ENCODE assay signal across 7 mouse cellular contexts in the genomic region with DNA sequence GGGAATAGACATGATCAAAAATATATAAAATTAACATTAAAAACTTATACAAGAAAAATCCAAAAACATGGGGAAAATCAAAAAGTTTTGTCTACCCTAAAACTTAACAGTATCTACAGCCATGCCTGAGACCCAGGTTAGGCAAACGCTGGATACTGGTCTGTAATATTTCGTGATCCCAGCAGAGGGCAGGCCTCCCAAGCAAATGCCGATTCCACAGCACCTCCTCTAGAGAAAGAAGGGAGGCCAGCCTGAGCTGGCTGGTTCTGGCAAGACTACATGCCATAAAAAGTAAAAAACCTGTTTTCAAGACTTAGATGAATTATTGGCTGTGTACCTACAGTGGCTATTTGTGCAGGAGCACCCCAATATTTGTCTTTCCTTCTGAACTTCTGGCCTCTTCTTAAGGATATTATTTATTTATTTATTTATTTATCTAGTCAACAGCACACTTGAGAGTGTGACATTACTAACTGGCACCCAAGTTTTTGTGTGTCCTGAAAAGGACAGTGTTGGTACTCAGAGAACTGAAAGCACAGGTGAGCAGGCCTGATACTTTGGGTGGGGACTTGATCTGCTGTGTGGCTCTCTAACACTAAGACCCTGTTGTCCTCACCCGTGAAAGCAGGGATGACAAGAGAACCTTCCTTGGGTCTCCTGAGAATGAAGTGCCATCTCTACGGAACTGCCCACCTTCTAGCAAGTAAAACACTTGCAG.
DNase-seq lines count a peak whose midpoint lies in the region; ATAC-seq lines count a peak whose summit lies in the region.

No protein-coding gene starts in this region.

- H3K4me1 ChIP-seq in limb, embryonic 11.5 days (ENCODE audit: control insufficient read depth, insufficient read depth, low read length) = no peaks in the 10 kb centered on the region
- H3K4me1 ChIP-seq in midbrain, embryonic 15.5 days = no peaks in the 10 kb centered on the region

- ATAC-seq in granulocyte monocyte progenitor cell, adult 5-6 weeks (replicated peaks; ENCODE audit: poor library complexity, severe bottlenecking) = peak; percentile 82
- peak; percentile 48 for ATAC-seq in limb, embryonic 11.5 days (ENCODE audit: insufficient number of reproducible peaks, low FRiP score, low TSS enrichment, low read depth)
- ATAC-seq in midbrain, embryonic 15.5 days (replicated peaks) = peak; percentile 93

- no peak overlapping the region for H3K9ac ChIP-seq in limb, embryonic 11.5 days (ENCODE audit: low read length)
- H3K9ac ChIP-seq in midbrain, embryonic 15.5 days = no peak overlapping the region

- H3K27me3 ChIP-seq in limb, embryonic 11.5 days (ENCODE audit: control insufficient read depth, insufficient read depth, low read length) = no peaks in the 10 kb centered on the region
- H3K27me3 ChIP-seq in midbrain, embryonic 15.5 days (replicated peaks) = no peaks in the 10 kb centered on the region

- H3K4me2 ChIP-seq in limb, embryonic 11.5 days (ENCODE audit: low read depth, severe bottlenecking) = no peak overlapping the region
- H3K4me2 ChIP-seq in midbrain, embryonic 15.5 days = no peak overlapping the region

- 38% methylated on average over 5 of the region's 5 CpGs for whole genome bisulfite sequencing in limb, embryonic 11.5 days
- 40% methylated on average over 5 of the region's 5 CpGs for WGBS in midbrain, embryonic 15.5 days

- no peak overlapping the region for H3K27ac ChIP-seq in limb, embryonic 11.5 days (replicated peaks; ENCODE audit: low read depth, low read length)
- no peak overlapping the region for H3K27ac ChIP-seq in midbrain, embryonic 15.5 days

- peak; percentile 85 for DNase-seq in adrenal gland, adult 2 months
- peak; percentile 76 for DNase-seq in embryo, embryonic 9.5 days (ENCODE audit: extremely low spot score)
- DNase-seq in kidney, adult 8-10 months = peak; percentile 79 to 89
- DNase-seq in limb, embryonic 11.5 days (ENCODE audit: low spot score) = peak; percentile 85
- peak; percentile 38 to 71 for DNase-seq in spleen, adult 18-20 months

- H3K36me3 ChIP-seq in limb, embryonic 11.5 days (ENCODE audit: control insufficient read depth, insufficient read depth, low read length) = no peaks in the 10 kb centered on the region
- H3K36me3 ChIP-seq in midbrain, embryonic 15.5 days (replicated peaks) = no peaks in the 10 kb centered on the region

- H3K4me3 ChIP-seq in limb, embryonic 11.5 days (ENCODE audit: low read depth, low read length) = no peak overlapping the region
- no peak overlapping the region for H3K4me3 ChIP-seq in midbrain, embryonic 15.5 days

- H3K9me3 ChIP-seq in limb, embryonic 11.5 days (ENCODE audit: control insufficient read depth, low read length) = no peaks in the 10 kb centered on the region
- no peaks in the 10 kb centered on the region for H3K9me3 ChIP-seq in midbrain, embryonic 15.5 days
